Mouse (Mus musculus) R1 (cell line): Measurements from ENCODE around the gene Atg101.

ENCODE experiments used
- DNase-seq: peaks from one replicate; pipeline ENCODE4 v3.0.0-alpha.2; 2018; ENCODE audit warnings: low read depth, low spot score

Atg101 gene

DNA sequence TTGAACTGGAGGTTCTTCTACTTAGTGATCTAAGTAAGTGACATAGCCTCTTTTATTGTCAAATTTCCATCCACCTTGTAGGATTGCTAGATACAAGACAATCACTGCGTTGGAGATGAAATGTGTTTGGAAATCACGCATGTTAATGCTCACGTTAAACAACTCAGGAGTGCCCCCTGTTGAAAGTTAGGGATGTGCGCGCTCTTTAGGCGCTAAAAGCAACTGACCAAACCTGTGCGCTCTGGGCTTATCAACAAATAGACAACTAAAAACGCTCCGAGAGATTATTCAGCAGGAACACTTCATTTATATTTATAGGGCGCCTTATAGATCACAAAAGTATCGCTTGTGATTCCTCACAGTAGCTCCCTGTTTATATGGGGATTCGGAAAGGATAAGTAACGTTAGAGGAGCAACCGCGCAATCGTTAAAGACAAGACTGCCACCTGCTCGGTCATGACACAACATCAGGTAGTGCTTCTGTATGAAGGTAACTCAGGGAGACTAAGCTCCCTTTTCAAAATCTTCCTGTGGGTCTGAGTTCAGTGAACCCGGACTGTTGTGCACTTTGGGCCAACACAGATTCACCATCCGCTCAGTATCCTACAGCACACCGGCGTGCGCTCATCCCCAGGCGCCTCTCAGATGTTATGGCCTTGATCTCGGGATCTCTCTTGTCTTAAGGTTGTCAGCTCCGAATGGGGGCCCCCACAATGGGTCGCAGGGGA is 725 bp upstream of the Atg101 start:
- DNase-seq, result peak; percentile 86

DNA sequence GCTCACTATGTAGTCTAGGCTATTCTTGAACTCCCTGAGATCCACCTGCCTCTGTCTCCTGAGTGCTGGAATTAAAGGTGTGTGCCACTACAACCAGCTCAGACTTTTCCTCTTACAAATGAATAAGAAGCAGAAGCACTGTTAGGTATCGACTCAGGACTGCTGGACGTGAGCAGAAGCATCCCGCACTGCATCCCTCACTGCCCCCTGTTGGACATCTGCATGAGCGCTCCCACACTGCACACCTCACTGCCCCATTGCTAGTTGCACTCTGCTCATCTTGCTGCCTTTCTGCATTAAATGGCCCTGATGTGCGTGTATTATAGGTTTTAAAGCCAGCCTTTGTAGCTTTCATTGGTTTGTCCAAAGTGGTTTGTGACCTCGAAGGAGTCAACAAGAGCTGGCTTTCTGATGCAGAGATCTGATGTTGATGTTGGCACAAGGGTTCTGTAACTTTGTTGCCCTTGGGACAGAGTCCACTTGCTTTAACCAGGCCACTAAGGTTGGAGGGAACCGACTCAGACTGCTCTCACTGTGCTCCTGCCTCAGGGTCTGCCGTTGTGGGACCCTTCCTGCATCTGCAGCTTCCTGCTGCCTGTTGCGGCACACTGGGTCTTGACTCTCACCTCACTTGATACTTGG is 2.2 kb downstream of the Atg101 start:
- DNase-seq, result peak; percentile 58

DNA sequence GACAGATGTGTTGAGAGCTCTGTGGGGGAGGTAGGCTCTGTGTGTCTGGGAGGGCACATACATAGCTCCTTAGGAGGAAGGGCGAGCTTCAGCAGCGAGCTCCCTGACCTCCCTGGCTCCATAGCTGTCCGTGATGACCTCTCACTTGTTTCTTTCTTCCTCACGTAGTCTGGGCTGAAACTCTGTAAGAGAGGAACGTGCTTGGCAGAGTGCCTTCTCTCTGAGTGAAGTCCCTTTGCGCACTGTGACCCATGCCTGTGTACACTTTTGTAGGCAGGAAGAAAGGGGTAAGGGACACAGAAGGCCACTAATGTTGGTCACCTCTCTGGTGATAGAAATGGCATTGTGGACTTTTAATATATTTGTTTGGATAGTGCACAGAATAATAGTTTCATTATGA is 3.3 kb downstream of the Atg101 start:
- DNase-seq, result no peak

DNA sequence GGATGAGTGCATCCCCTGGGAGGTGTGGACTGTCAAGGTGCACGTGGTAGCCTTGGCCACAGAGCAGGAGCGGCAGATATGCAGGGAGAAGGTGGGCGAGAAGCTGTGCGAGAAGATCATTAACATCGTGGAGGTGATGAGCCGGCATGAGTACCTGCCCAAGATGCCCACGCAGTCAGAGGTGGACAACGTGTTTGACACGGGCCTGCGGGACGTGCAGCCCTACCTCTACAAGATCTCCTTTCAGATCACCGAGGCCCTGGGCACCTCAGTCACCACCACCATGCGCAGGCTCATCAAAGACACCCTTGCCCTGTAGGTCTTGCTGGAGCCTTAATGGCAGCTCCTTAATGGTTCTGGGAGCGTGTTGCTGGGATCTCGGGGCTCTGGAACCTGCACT is 6.3 kb downstream of the Atg101 start:
- DNase-seq, result no peak

DNA sequence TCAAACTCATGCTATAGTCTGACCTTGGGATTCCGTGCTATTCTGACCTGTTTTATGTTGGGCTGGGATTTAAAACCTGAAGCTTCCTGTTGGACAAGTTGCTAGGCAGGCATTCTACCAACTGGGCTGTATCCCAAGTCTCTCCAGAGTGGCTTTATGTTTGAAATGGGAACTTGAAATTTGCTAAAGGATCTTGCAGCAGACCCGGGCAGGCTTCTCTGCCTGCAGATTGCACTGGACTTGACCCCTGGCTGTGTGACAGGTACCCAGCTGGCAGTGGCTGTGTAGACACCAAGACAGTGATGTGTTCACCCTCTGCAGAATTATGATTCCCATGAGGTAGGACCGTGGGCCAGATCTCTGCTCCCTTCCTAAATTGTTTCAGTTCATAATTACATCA is 7.9 kb downstream of the Atg101 start:
- DNase-seq, result no peak

DNA sequence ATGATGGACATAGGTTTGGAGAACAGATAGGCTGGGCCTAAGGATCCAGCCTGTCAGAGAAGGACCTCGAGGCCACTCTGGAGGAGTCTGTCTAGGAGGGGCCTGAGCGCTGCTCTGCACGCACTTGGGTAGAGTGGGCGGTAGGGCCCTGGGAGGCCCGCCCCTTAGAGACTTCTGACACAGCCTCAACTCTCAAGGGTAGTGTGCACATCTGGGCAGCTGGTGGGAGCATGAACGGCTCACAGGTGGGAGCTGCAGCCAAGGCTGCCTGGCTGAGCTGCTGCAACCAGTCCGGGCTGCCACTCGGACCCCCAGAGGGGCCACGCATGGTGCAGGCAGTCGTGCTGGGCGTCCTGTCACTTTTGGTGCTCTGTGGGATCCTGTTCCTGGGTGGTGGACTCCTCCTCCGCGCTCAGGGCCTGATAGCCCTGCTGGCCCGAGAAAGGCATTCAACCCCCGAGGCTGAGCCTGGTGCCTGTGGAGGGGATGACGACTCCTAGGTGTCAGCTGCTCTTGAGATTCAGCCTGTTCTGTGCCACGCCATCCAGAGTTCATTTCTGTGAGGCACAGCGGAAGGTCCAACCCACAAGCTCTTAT is 9.1 kb downstream of the Atg101 start, which contains the start of gene 6030408B16Rik:
6030408B16Rik (plus strand) TSS at position 188 of the 597 bp plus-strand sequence.
- DNase-seq, result no peak

DNA sequence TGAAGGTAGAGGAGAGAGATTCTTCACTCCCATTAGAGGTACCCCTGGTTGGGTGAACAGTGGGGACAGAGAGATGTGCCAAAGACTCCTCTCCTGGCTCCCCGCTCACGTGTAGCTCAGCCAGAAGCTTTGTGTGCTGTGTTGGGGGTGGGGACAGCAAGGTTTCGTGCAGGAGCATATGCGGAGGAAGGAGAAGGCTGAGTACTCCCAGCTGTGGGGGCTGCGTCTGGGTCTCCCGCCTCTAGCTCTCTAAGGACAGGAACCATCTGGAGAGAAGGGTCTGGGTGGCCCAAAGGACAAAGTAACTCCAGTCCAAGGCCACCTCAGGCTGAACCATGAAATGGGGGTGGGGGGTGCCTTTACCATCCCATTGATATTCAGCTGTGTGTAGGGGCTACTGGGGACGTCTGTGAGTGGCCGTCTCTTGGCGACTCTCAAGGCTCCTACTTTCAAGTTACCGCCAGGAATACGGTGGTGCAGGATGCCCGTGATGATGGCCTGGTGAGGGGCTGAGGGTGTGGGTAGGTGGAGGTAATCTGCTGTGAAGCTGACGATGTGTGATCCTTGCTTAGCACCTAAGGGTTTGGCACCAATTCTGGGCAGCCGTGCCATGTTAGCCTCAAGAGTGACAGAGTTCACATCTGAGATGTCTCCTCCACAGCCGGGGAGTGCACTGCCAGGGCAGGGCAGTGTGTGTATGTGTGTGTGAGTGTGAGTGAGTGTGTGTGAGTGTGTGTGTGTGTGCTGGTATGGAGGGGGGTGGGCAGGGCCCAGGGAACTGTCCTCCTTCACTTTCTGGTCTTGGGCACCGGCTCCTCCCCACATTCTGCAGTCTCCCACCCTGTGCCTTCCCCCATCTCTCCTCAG is 10.2 kb downstream of the Atg101 start:
- no peak for DNase-seq

DNA sequence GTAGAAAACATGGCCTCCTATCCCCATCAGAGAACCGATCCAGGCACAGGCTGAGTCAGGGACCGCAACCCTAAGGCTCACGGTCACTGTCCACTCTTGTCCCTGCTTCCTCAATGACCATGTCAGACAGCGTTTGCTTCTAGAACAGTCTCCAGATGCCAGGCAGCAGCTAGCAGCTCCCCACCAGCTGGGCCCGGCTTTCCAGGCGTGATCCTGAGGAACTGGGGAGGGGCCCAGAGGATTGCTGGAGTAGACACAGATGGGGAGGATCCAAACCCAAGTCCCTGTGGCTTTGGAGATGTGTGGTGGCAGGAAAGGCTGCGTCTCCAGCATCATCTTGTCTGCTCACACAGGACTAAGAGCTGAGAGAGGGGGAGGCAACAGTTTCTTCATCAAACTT is 11.0 kb downstream of the Atg101 start:
- DNase-seq, result no peak

DNA sequence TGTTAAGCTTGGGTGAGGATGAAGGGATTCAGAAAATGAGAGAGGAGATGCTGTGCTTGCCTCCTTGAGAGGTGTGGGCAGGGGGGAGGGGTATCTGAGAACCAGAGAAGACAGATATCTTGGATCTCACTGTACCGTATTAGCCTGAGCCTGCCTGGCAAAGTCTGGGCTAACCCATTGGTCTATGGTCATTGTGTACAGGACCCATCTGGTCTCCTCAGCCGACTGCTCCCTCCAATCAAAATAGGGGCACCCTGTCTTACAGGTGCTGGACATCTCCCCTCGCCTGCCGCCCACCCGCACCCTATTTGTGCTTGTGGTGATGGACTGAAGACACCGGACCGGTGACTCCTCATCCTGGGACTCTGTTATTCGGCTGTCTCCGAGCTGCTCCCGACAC is 11.5 kb downstream of the Atg101 start:
- no peak for DNase-seq

DNA sequence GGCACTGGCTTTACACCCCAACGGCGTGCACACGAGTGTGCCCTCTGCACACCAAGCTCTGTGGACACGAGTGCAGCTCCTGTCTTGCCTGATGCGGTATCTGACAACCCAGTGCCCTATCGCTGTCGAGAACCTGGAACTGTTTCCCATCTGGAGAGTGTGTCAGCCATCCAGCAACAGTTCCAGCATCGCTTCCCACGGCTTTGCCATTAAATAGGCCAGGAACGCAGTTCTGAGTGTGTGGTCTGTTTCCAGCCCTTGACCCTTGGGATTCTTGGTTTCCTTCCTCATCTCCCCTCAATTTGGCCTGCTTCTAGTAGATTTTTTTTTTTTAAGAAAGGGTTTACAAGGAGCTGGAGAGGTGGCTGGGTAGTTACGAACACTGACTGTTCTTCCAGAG is 12.0 kb downstream of the Atg101 start:
- DNase-seq, result no peak

DNA sequence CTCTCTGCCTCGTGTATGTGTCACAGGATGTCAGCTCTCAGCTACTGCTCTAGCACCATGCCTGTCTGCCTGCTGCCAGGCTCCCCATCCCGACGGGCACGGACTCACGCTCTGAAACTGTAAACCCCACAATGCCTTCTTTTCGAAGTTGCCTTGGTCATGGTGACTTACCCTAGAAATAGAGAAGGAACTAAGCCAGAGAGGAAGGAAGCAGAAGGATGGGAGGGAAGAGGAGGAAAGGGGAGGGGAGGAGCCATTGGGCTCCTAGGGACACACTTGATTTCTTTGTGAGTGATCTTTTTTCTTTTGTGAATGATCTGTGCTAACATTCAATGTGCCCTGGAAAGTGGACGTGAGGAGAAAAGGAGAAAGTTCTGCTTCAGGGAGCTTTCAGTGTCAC is 13.9 kb downstream of the Atg101 start:
- no peak for DNase-seq

DNA sequence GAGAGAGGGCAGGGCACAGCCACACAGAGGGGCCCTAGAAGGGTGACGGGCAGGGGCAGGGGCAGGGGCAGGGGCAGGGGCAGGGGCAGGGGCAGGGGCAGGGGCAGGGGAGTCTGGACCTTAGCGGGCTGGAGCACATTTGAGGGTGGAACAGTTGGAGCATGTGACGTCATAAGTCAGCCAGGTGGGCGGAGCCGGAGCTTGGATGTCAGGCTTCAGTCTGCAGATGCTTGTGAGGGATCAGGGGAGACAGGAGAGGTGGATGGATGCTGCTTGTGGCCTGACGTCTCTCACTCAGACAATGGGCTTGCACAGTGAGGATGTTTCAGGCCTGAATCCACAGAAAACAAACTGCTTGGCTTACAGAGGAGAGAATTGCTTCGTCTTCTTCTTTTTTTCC is 14.5 kb downstream of the Atg101 start:
- peak; percentile 78 for DNase-seq

DNA sequence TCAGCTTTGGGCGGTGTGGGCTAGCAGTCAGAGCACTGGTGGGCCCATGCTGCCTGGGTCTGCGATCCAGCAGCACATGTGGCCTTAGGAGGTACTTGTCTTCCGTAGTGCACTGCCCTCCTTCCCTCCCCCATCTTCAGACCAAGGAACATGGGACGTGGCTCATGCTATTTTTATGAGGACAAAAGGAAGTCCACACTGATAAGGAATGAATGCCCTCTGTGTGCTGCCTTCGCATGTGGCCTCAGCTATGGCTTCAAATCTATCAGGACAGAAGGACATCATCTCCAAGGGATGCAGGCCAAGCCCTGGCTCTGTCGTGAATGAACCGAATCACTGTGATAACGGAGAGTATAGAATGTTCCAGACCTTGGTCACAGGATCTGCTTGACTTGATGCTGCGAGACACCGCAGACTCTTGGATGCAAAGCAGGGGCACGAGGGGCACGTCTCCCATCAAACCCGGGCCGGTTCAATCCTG is 15.4 kb downstream of the Atg101 start:
- DNase-seq, result no peak

DNA sequence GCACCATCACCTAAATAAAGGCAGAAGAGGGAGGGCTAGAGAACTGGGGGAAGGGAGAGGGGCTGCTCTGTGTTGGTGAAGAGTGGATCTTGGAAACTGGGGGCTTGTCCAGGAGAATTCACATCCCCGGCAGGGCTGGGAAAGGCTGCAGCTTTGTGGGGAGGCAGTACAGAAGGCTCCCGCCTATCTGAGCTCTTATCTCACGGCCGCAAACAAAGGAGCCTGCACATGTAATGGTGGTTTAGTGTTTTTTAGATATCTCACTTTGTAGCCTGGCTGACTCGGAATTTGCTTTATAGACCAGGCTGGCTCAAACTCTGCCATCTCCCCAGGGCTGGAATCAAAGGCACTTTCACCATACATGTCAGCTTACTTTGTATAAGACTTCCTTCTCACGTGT is 16.1 kb downstream of the Atg101 start:
- no peak for DNase-seq

DNA sequence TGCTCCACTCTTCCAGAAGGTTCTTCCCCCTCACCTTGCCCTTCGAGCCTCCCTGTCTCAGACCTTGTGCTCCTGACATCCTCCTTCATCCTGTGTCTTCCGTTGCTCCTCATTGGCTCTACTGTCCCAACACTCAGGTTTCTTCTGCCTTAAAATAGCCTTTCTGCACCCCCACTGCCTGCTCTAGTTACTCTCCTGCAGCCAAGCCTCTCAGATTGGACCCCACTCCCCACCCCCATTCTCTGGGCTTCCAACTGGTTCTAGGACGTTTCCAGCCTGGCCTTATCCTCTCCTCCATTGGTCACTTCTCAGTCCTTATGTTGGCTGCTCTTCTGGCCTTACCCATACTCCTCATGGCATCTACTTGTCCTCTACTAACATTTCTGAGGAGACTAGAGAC is 18.1 kb downstream of the Atg101 start:
- no peak for DNase-seq

DNA sequence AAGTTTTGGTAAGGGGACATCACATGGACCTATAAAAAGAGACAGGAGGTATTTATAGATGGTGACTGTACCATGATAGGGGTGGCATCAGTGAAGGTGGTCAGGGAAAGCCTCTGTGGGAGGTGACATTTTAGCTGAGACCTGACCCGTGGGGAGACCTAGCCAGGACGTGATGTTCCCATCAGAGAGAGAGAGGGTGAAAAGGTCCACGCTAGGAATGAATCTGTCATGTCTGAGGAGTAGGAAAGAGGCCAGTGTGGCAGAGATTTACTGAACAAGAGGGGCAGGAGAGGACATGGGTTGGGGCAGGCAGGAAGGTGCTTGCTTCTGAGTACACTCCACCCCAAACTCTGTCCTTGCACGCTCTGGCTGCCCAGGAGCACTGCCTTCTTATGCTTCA is 19.8 kb downstream of the Atg101 start:
- no peak for DNase-seq

DNA sequence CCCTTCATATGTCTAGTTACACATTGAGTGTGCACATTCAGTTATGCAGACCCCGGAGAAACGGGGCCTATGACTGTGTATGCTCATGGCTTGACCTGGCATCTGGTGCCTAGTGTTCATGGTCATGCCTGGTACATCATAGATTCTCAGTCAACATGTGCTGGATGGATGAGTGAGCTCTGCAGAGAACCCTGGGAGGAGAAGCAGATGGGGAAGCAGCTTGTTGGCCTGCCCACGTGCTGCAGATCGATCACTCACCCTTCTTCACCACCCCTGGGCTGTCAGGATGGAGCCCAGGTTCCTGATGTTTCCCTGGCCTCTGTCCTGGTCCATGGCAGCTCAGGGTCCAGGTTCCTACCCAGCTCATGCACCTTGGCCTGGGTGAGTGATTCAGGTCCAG is 22.4 kb downstream of the Atg101 start:
- no peak for DNase-seq

DNA sequence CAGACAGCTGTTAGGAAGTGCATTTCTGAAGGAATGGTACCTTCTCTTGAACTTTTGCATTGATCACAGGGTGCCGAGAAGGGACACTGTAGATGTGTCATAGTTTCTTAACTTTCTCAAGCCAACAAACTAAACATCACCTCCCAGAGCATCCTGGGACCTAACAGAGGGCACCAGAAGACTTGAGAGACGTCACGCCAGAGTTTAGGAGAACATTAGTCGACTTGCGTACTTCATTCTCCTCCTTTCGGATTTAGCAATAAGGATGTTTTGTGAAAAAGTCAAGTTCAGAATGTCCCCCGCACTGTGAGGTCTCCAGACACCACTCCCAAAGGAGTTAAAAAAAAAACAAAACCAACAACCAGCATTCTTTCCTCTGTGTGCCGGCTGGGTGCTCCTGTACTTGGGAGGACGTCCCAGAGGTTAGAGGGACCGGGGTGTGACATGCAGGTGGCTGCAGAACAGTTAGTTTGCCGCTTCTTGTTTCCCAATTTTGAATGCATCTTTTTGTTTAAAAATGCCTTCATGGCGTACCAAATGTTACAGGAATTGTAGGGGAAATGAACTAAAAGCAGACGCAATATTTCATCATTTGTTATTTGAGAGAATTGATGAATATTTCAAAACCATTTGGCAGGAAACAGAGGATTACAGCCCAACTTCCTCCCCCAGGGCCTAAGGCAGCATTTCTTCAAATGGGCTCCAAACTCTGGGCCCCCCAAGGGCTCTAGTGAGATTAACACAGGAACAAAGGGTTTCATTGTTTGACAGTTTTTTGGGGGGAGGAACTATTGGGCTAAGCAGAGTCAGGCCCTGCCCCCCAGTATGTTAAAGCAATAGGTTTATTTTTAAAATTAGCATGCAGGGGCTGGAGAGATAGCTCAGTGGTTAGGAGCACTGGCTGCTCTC is 24.6 kb downstream of the Atg101 start:
- no peak for DNase-seq

DNA sequence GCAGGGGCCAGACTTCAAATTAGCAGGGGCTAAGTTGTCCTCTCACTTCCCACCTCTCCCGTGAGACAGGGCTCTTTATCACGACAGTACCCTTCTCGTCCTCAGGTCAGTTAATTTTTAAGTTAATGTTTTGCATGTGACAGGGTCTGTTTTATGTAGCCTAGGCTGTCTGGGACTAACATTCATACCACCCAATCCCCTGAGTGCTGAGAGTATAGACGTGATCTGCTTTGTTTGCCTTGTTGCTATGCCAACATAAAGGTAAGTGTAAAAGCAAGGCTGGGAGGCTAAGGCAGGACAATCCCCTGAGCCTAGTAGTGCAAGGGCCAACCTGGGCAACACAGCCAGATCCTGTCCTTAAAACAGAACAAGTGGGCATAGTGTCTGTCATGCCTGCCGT is 25.4 kb downstream of the Atg101 start:
- no peak for DNase-seq

DNA sequence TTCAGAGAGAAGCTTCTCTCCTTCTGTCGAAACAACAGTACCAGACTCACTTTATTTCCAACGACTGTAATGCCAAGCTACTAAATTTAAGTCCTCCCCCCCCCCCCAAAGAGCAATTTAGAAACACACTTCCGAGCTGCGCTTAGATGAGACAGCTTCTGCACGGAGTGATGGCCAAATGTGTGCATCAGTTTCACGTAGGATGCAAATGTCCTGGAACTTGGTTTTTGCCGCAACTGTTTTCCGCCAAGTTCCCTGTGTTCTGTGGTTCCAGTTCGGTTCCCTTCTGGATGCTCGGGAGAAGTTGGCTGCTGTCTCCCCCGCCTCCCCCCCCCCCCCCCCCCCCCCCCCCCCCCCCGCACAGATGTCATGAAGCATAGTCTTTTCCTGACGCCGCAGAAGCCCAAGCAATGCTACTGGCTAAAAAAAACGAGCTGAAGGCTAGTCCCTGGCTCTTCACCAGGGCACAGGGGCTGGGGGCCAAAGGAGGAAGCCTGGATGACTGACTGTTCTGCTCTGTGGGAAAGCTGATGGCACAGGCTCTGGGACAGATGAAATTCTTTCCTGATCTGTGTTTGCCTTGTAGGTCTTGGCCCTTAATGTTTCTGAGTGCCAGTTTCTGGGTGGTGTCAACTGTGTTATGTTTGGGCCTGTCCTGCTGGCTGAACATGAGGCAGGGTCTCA is 27.2 kb downstream of the Atg101 start:
- DNase-seq, result no peak
